Mouse (Mus musculus) ES-E14 (cell line): ENCODE measurements at regions not wholly inside any gene's neighbourhood (a gene's known extent, or its start where the extent isn't known, plus 50 kb on each side); places are given as distances from the start of the nearest gene placed in this dataset.

Source experiments
- CHD2 ChIP-seq: IDR thresholded peaks from 2 replicates; pipeline ENCODE4 v1.6.1; 2014; ENCODE audit warnings: mild to moderate bottlenecking, low read depth, low read length, inconsistent platforms
- MAFK ChIP-seq: IDR thresholded peaks from 2 replicates; pipeline ENCODE4 v1.6.1; 2014; ENCODE audit warnings: mild to moderate bottlenecking, low read depth, low read length, inconsistent platforms; ENCODE audit not compliant: insufficient read depth
- ZC3H11A ChIP-seq: IDR thresholded peaks from 2 replicates; pipeline ENCODE4 v1.6.1; 2012; ENCODE audit warnings: low read depth, mild to moderate bottlenecking, inconsistent platforms, low read length, borderline replicate concordance
- ZNF384 ChIP-seq: IDR thresholded peaks from 2 replicates; pipeline ENCODE4 v1.6.1; 2012; ENCODE audit warnings: low read depth, low read length, inconsistent platforms

DNA sequence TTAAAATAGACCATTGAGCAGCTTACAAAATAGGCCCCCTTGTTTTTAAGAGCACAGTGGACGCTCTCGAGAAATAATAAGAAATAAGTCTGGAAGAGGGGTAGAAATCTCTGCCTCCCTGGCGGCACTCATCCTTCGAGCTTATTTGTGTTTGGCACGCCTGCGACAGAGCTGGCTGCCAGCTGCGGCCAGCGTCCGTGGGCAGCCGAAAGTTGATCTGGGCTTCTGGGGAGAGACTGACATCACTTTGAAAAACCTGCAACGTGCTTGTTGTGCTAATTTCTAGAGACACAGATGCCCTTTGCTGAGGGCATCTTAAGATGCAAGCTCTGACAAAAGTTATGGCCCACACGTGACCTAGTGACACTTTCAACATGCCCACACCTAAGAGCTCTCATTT lies 269.4 kb downstream of the Bcl11a start:
- TF ChIP-seq ZC3H11A, result no peak
- no peak for TF ChIP-seq MAFK
- no peak for TF ChIP-seq CHD2
- TF ChIP-seq ZNF384, result no peak
